Mouse (Mus musculus) B cell, adult 62 days (primary cell): ENCODE data around the gene Cst3. TPM values are rescaled to one million over a fixed set of nuclear protein-coding genes. Genes with fewer than 3 reads are reported as not detected.

Source experiments
- total RNA-seq: library from RNA; stranded (reverse); gene quantifications from 4 replicates; pipeline ENCODE4 v1.2.4, GENCODE M21; 2023

The Cst3 gene
- 149 to 170 TPM (median 162 TPM) in 4 replicates for total RNA-seq

GRCm38 (mm10) chr2:148875335-148875811, at the start of gene Cst3:
TSS of gene Cst3 (minus strand) at chr2:148875692.

GRCm38 (mm10) chr2:148864966-148865365, 10.5 kb downstream of the Cst3 start, which contains the start of gene 9230104L09Rik:
TSS of gene 9230104L09Rik (minus strand) at chr2:148865038.

GRCm38 (mm10) chr2:148834912-148835311, 40.6 kb downstream of the Cst3 start, which contains the start of gene Cst9:
TSS of gene Cst9 (plus strand) at chr2:148835147.

Other genes starting within 250 kb of the Cst3 start
- 9.6 to 12.9 TPM (median 11.8 TPM) in 4 replicates for gene Nxt1, start 203.1 kb downstream of the Cst3 start, total RNA-seq
- 8.5 to 9.2 TPM (median 9.0 TPM) in 4 replicates for gene Gzf1, start 194.7 kb downstream of the Cst3 start, total RNA-seq
- gene Napb, start 143.2 kb downstream of the Cst3 start, total RNA-seq: 0.42 to 0.85 TPM (median 0.50 TPM) in 4 replicates
- gene Cstl1, start 125.3 kb downstream of the Cst3 start, total RNA-seq: not detected in 4 replicates
- gene Cst11, start 104.2 kb downstream of the Cst3 start, total RNA-seq: not detected in 4 replicates
- gene 8030411F24Rik, start 93.7 kb downstream of the Cst3 start, total RNA-seq: not detected in 4 replicates
- gene Cst12, start 86.3 kb downstream of the Cst3 start, total RNA-seq: not detected in 4 replicates
- gene Cst8, start 76.9 kb downstream of the Cst3 start, total RNA-seq: not detected in 4 replicates
- gene Cst13, start 55.6 kb downstream of the Cst3 start, total RNA-seq: not detected in 4 replicates
- gene Cst9, start 40.5 kb downstream of the Cst3 start, total RNA-seq: not detected in 4 replicates
- not detected in 4 replicates for gene 9230104L09Rik, start 10.7 kb downstream of the Cst3 start, total RNA-seq
- not detected in 4 replicates for gene Gm1330, start 127.6 kb upstream of the Cst3 start, total RNA-seq
- gene Gm10750, start 141.5 kb upstream of the Cst3 start, total RNA-seq: not detected in 4 replicates